Mouse (Mus musculus): ENCODE results near the gene H2-DMa.
A peak's percentile ranks its signal among the peaks of the same experiment; 100 is the strongest.

Gene H2-DMa

GRCm38 (mm10) chr17:34152923-34153322 lies 33.6 kb downstream of the H2-DMa start, which contains the start of gene H2-DMb1:
H2-DMb1 (plus strand) TSS chr17:34153072.
- peak in 1 of 2 experiments; percentile 62 for DNase-seq (ENCODE audit: low spot score in 2 of 2)

DNA sequence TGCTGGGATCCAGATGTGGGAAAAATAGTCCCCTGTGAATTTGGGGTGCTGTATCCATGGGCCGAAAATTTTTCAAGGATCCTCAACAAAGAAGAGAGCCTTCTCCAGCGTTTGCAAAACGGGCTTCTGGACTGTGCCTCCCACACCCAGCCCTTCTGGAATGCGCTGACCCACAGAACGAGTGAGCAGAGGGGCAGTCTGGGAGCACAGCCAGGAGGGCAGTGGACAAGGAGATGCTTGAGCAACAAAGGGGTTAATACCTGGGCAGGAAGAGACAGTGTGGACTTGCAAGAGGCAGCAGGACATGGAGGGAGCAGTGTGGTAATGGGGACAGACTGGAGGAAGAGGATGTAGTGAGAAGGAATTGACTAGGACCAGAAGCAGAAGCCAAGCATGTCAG lies 36.2 kb downstream of the H2-DMa start:
- DNase-seq (ENCODE audit: low spot score in 2 of 2), result no peak

DNA sequence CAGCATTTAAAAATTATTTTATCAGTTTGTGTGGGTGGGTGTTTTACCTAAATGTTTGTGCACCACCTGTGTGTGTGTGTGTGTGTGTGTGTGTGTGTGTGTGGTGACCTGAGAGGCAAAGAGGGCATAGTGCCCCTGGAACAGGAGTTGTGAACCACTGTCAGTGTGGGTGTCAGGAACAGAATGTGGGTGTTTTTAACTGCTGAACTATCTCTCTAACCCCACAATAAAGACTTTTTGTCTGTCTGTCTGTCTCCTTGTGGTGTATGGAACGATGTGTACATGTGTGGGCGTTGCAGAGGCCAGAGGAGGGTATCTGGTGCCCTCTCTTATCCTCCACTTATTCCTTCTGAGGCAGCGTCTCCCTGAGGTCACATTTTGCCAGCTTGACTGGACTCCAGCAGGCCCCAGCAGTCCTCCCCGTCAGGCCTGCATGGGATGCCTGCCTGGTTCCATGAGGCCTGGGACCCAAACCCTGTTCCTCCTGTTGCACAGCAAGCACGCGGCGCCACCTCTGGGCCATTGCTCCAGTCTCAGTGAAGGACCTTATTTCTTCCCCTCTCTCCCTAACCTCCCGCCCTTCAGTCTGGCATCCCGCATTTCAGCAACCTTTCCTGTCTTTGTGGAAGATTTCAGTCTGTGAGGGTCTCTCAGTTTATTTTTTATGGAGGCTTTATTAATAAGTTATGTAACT lies 45.0 kb downstream of the H2-DMa start:
- no peak for DNase-seq (ENCODE audit: low spot score in 2 of 2)

DNA sequence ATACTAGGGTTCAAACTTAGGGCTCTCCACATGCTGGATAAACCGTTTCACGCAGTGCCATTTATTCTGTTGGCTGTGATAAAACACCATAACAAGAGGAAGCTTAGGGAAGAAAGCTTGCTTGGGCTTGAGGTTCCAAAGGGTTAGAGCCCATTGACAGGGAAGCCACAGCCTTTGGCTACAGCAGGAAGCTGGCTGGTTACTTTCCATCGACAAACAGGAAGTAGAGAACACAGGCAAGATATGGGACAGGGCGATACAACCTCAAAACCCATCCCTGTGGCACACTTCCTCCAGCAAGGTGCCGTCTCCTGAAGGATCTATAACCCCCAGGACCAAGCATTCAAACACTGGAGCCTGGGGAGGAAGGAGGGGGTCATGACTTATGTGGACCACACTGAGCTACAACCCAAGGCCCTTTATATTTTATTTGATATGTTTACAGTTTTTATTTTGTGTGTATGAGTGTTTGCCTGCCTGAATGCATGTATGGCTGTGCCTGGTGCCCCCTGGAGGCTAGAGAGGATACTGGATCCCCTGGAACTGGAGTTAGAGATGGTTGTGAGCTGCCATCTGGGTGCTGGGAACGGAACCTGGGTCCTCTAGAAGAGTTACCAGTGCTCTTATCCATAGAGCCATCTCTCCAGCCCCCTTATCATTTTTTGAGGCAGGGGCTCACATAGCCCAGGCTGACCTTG lies 45.8 kb downstream of the H2-DMa start:
- DNase-seq (ENCODE audit: low spot score in 2 of 2), result no peak

- DNase-seq (ENCODE audit: low spot score in 2 of 2), result peak in 1 of 2 experiments; percentile 29
Observed at GRCm38 (mm10) chr17:34169279-34169678, 49.9 kb downstream of the H2-DMa start.

DNA sequence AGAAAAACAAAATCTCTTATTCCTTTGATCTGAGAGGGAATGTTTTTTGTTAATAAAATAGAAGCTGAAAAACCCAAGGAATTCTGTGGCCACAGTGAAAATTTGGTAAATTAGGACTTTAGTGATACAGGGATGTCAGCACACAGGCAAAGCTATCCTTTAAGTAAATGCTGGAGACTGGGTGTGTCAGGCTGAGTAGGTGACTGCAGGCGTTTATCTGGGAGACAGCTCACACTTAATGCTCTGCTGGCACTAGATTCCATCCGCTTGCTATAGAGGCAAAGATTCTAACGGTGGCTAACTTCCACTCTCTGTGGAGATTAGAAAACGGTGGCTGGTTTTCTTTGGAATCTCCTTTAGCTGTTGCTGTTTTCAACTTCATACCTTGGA lies 51.1 kb downstream of the H2-DMa start:
- DNase-seq (ENCODE audit: low spot score in 2 of 2), result no peak

- DNase-seq (ENCODE audit: low spot score in 2 of 2), result peak; percentile 78 to 88
Observed at GRCm38 (mm10) chr17:34170877-34171498, 51.6 kb downstream of the H2-DMa start.

DNA sequence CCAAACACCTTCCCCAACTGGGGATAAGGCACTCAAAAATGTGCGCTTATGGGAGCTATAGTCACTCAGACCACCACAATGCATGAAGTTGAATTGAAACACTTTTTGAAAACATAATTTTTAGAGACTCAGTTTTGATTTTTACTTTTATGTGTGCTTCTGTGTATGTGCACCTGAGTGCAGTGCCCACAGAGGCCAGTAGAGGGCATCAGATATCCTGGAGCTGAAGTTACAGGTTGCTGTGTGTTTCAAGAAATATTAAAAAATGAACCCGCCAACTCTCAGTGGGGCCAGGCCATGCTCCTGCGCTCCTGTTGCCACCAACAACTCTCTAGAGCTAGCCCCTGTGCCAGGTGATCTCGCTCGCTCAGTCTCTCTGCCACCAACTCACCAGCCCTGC lies 53.2 kb downstream of the H2-DMa start:
- DNase-seq (ENCODE audit: low spot score in 2 of 2), result no peak

DNA sequence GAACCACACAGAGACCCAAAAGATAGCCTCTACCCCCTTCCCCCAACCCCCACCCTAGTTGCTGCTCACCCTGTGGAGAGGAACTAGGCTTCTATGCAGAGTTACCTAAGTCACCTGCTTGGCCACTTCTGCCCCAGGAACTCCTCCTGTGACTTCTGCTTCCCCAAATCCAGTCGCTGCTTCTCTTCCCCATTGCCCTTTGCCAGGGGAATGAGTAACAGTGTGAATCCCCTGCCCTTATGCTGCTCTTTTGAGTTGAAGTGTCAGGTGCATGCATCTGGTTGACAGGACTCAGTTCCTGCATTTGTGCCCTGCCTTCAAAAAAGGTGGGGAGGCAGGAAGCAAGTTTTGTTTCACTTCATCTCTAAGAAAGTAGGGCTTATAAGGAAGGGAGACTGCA lies 54.7 kb downstream of the H2-DMa start:
- no peak for DNase-seq (ENCODE audit: low spot score in 2 of 2)

DNA sequence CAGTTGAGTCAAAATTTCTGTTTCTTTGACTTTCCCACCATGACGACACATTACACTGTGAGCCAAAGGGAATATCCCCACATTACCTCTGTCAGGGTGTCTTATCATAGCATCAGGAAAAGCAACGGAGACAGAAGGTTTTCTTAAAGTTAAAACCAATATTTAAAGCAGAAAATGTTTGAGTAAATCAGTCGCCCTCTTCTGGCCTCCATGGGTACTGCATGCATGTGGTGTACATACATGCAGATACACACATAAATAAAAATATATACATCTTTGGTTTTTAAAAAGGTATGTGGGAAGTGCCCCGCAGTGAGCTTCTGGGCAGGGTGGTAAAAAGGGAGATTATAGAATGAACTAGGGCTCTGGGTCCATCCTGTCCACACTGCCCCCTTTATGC lies 57.8 kb downstream of the H2-DMa start:
- no peak for DNase-seq (ENCODE audit: low spot score in 2 of 2)

DNA sequence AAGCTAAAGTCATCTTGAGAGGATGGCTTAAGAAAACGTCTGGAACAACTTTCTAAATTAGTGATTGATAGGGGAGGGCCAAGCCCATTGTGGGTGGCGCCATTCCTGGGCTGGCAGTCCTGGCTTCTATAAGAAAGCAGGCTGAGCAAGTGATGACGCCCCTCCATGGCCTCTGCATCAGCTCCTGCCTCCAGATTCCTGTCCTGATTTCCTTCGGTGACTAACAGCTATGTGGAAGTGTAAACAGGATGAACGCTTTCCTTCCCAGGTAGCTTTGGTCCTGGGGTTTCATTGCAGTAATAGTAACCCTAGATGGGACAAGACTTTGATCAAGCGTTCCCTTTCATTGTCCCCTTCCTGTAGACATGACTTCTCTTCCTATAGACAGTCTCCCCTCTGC lies 59.7 kb downstream of the H2-DMa start:
- DNase-seq (ENCODE audit: low spot score in 2 of 2), result no peak

- DNase-seq (ENCODE audit: low spot score in 2 of 2), result no peak
Observed at GRCm38 (mm10) chr17:34179913-34180859, 60.8 kb downstream of the H2-DMa start.

GRCm38 (mm10) chr17:34183564-34184219 lies 64.4 kb downstream of the H2-DMa start:
- no peak for DNase-seq (ENCODE audit: low spot score in 2 of 2)

DNA sequence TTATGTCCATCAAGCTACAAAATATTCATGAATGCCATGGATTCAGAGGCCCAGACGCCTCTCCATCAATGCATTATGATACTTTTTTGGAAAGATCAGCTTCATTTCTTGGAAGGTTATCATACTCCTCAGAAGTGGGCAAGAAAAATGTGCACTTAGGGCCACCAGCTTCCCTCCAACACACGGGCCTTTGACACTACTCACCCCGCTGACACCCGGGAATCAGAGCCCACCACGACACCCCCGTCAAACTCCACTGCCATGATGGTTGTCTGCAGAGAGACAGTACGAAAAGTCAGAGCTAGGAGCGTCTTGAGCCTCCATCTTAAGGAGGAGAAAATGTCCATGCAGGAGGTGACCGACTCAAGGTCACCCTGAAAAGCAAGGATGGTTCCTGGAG lies 66.2 kb downstream of the H2-DMa start:
- no peak for DNase-seq (ENCODE audit: low spot score in 2 of 2)

GRCm38 (mm10) chr17:34186885-34187260 lies 67.5 kb downstream of the H2-DMa start:
- DNase-seq (ENCODE audit: low spot score in 2 of 2), result no peak

- DNase-seq (ENCODE audit: low spot score in 2 of 2), result peak; percentile 94 to 95
Observed at GRCm38 (mm10) chr17:34187261-34187916, 68.0 kb downstream of the H2-DMa start, which contains the start of the genes Tap1 and Psmb9. Tap1 (plus strand) TSS chr17:34187553. Psmb9 (minus strand) TSS chr17:34187764.

- no peak for DNase-seq (ENCODE audit: low spot score in 2 of 2)
Observed at GRCm38 (mm10) chr17:34188010-34188409, 68.7 kb downstream of the H2-DMa start.
